Mouse (Mus musculus): Measurements from ENCODE around the gene Atp6v0c. TPM values are rescaled to one million over a fixed set of nuclear protein-coding genes. Genes with fewer than 3 reads are reported as not detected.
A peak's percentile ranks its signal among the peaks of the same experiment; 100 is the strongest.

The Atp6v0c gene
- polyA plus RNA-seq, 1 experiment: 65.8 TPM

DNA sequence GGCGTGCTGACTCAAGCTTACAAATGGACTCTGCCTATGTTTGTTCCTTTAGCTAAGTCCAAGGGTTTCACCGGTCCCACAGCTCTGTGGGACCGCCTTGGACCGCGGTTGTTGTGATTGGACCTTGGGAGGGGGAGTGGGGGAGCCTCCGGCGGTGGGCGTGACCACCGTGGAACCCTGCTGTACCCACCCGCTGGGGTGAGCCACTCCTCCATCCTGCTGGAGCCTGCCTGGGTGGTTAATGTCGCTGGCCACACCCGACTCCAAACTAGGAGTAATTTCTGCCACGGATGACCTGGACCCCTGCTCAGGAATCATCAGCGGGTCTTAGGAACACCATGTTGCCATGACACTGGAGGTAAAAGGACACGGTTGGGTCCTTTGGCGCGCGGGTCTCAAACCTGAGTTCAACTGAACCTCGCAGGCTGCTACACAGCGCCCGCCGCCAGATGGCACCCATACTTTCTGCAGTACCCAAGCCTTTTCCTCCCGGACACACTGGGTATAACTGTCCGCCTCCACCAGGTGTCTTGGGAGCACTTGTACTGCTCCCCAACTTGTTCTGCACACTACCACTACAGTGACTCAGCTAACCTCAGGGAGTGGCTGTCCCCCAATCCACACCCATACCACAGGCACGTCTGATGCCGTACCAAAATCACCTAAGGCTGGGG is 17.5 kb downstream of the Atp6v0c start:
- H3K4me3 ChIP-seq (replicated peaks): peak overlapping the region; percentile 67
- peaks cover 46% of the 10 kb centered on the region for H3K4me1 ChIP-seq (ENCODE audit: control insufficient read depth)
- no peaks in the 10 kb centered on the region for H3K9me3 ChIP-seq (ENCODE audit: control insufficient read depth, low read length)
- no peak for TF ChIP-seq TAL1 (IDR thresholded peaks at IDR 0.05; ENCODE audit: low read length)
- TF ChIP-seq GATA1 (IDR thresholded peaks at IDR 0.05; ENCODE audit: low read length): no peak
- peaks cover 18% of the 10 kb centered on the region for H3K36me3 ChIP-seq (ENCODE audit: control insufficient read depth)
- H3K27me3 ChIP-seq (ENCODE audit: control insufficient read depth): no peaks in the 10 kb centered on the region

DNA sequence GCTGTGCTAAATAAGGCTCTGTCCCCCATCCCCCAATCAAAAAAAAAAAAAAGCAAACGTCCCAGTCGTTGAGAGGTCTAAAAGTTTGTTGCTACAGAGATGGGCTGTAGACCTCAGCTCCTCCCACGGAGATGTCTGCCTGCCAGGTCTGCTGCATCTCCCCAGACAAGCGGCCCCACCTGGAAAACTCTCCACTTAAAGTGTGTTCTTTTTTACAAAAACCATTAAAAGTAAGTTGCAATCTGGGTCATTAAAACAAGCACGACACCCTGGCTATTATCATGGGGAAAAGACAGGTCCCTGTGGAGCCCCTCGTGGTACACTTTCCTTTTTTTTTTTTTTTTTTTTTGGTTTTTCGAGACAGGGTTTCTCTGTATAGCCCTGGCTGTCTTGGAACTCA is 18.1 kb downstream of the Atp6v0c start:
- Histone ChIP-seq H3K9me3 (ENCODE audit: control insufficient read depth, low read length) (no peaks in the 10 kb centered on the region), H3K4me1 (ENCODE audit: control insufficient read depth) (peaks cover 44% of the 10 kb centered on the region), H3K4me3 (replicated peaks) (peak overlapping the region; percentile 67), H3K27me3 (ENCODE audit: control insufficient read depth) (no peaks in the 10 kb centered on the region), H3K36me3 (ENCODE audit: control insufficient read depth) (peaks cover 15% of the 10 kb centered on the region)
- TF ChIP-seq TAL1 (IDR thresholded peaks at IDR 0.05; ENCODE audit: low read length): no peak
- no peak for TF ChIP-seq GATA1 (IDR thresholded peaks at IDR 0.05; ENCODE audit: low read length)

DNA sequence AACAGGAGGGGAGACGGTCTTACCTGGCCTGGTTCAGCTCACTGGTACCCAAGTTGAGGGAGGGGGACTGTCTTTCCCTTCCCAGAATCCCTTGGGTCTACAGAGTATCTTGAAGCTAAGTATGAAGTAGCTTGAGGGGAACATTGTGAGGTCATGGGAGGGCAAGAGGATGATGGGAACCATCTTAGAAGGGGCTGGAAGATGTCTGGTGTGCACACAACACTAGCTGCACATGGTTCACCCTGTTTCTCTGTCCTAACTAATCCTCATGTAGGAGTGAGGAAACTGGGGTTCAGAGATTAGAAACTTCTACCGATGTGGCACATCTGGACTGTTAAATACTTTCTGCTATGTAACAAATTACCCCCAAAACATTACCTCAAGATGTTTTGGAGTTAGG is 18.7 kb downstream of the Atp6v0c start, which contains the start of gene Pdpk1:
Gene Pdpk1 (minus strand): TSS at position 101 of the 400 bp plus-strand sequence.
- H3K4me3 ChIP-seq (replicated peaks): peak within 1 kb of the TSS; percentile 67
- H3K4me1 ChIP-seq (ENCODE audit: control insufficient read depth): peaks cover 43% of the 10 kb centered on the region
- no peaks in the 10 kb centered on the region for H3K9me3 ChIP-seq (ENCODE audit: control insufficient read depth, low read length)
- peaks cover 10% of the 10 kb centered on the region for H3K36me3 ChIP-seq (ENCODE audit: control insufficient read depth)
- TF ChIP-seq GATA1 (IDR thresholded peaks at IDR 0.05; ENCODE audit: low read length) (no peak), TAL1 (IDR thresholded peaks at IDR 0.05; ENCODE audit: low read length) (no peak)
- H3K27me3 ChIP-seq (ENCODE audit: control insufficient read depth): no peaks in the 10 kb centered on the region

DNA sequence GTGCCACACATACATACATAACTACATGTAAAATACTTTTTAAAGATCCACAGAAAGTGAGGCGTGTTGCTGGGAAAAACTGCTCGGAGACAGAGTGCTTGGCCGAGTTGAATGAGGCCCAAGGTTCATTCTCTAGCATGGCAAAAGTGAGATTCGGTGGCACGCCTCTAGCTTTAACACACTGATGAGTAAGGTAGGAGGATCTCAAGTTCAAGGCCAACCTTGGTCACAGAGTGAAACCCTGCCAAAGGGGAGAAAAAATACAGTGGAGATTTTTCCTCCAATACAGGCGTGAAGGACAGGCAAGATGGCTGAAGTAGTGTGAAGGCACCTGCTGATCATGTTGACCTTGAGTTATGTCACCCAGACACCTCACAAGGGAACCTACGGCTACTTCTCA is 20.1 kb downstream of the Atp6v0c start:
- Histone ChIP-seq H3K36me3 (ENCODE audit: control insufficient read depth) (peaks cover 3% of the 10 kb centered on the region), H3K4me3 (replicated peaks) (no peak overlapping the region), H3K4me1 (ENCODE audit: control insufficient read depth) (peaks cover 37% of the 10 kb centered on the region), H3K9me3 (ENCODE audit: control insufficient read depth, low read length) (no peaks in the 10 kb centered on the region), H3K27me3 (ENCODE audit: control insufficient read depth) (no peaks in the 10 kb centered on the region)
- TF ChIP-seq GATA1 (IDR thresholded peaks at IDR 0.05; ENCODE audit: low read length) (no peak), TAL1 (IDR thresholded peaks at IDR 0.05; ENCODE audit: low read length) (no peak)

DNA sequence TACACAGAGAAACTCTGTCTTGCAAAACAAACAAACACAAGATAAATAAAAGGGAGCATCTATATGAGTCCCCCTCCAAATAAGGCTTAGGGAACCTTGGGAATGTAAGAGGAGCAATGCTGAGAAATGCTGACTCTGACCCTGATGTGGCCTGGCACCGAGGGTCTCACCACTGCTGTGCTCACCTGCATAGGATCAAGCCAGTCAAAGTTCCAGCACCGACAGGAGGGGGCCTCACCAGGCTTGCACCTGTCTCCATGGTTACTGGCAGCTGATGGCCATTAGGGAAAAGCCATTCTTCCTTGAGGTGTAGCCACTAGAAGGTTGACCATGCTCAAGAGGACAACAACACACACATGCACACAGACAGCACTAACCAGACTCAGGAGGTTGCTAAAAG is 26.6 kb downstream of the Atp6v0c start:
- Histone ChIP-seq H3K9me3 (ENCODE audit: control insufficient read depth, low read length) (no peaks in the 10 kb centered on the region), H3K4me1 (ENCODE audit: control insufficient read depth) (peaks cover 41% of the 10 kb centered on the region), H3K36me3 (ENCODE audit: control insufficient read depth) (peaks cover 22% of the 10 kb centered on the region), H3K27me3 (ENCODE audit: control insufficient read depth) (no peaks in the 10 kb centered on the region), H3K4me3 (replicated peaks) (peak overlapping the region; percentile 91)
- TF ChIP-seq GATA1 (IDR thresholded peaks at IDR 0.05; ENCODE audit: low read length): no peak
- TF ChIP-seq TAL1 (IDR thresholded peaks at IDR 0.05; ENCODE audit: low read length): no peak

DNA sequence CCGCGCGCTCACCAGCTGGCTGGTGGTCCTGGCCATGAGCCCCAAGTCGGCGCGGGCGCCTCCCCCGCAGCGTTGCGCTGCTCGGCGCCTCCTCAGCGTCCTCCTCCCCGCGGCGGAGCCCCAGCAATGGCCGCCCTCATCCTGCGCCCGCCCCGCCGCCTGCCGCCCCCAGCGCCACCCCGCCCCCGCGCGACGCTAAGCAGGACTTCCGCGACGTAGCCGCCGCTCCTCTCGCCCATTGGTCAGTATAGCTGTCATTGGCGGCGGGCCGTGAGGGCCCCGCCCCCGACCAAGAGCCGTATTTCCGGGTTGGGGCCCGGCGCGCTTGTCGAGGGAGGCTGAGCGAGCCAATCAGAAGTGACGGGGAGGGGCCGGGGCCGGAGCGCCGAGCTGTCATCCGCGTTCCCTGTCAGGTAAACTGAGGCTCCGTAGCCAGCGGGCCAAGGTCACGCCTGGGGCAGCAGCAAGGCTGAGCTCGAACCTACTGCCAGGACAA is 28.0 kb downstream of the Atp6v0c start:
- no peak for TF ChIP-seq GATA1 (IDR thresholded peaks at IDR 0.05; ENCODE audit: low read length)
- TF ChIP-seq TAL1 (IDR thresholded peaks at IDR 0.05; ENCODE audit: low read length): no peak
- peaks cover 29% of the 10 kb centered on the region for H3K36me3 ChIP-seq (ENCODE audit: control insufficient read depth)
- no peaks in the 10 kb centered on the region for H3K27me3 ChIP-seq (ENCODE audit: control insufficient read depth)
- H3K4me1 ChIP-seq (ENCODE audit: control insufficient read depth): peaks cover 48% of the 10 kb centered on the region
- peak overlapping the region; percentile 91 for H3K4me3 ChIP-seq (replicated peaks)
- no peaks in the 10 kb centered on the region for H3K9me3 ChIP-seq (ENCODE audit: control insufficient read depth, low read length)

DNA sequence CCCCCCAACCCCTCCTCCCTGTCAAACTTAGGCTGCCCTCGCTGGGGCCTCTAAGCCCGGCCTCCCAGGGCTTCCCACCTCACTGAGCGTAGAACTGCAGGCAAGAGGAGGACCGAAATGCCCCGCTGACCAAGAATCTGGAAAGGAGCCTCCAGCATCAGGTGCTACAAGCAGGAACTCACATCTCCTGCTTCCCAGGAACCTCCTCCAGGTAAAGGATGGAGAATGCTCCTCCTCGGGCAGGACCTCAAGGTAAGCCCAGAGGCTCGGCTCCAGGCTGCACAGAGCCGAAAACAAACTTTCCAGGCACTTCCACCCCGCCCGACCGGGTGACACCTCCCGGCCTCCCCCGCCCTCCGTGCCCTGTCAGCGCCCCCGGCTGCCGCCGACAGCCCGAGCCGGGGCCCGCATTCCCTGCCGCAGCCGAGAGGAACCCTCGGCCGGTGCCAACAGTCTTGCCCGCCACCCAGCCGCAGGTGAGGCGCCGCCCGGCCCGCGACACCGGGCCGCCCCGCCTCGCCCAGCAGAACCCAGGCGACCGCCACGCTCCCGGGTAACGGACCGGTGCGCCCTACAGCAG is 28.6 kb downstream of the Atp6v0c start:
- TF ChIP-seq GATA1 (IDR thresholded peaks at IDR 0.05; ENCODE audit: low read length): no peak
- TF ChIP-seq TAL1 (IDR thresholded peaks at IDR 0.05; ENCODE audit: low read length): no peak
- no peaks in the 10 kb centered on the region for H3K9me3 ChIP-seq (ENCODE audit: control insufficient read depth, low read length)
- H3K27me3 ChIP-seq (ENCODE audit: control insufficient read depth): no peaks in the 10 kb centered on the region
- H3K36me3 ChIP-seq (ENCODE audit: control insufficient read depth): peaks cover 31% of the 10 kb centered on the region
- H3K4me3 ChIP-seq (replicated peaks): peak overlapping the region; percentile 91
- peaks cover 51% of the 10 kb centered on the region for H3K4me1 ChIP-seq (ENCODE audit: control insufficient read depth)

DNA sequence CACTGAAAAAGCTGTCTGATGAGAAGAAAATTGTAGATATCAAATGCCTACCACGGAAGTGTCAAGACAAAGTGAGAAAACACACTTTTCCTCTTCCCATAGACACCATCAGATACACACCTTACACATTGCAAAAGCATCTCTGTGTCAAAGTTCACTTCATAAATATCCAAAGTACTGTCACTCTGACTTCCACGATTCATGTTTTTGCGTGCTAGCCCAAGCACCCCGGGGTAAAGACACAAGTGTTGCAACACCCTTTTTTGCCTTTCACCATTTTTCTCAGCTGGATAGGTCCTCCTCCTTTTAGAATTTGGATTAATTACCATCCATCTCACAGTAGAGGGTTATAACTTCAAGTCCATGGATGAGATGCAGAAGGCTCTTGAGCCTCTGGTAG is 29.5 kb downstream of the Atp6v0c start:
- TF ChIP-seq GATA1 (IDR thresholded peaks at IDR 0.05; ENCODE audit: low read length) (no peak), TAL1 (IDR thresholded peaks at IDR 0.05; ENCODE audit: low read length) (no peak)

DNA sequence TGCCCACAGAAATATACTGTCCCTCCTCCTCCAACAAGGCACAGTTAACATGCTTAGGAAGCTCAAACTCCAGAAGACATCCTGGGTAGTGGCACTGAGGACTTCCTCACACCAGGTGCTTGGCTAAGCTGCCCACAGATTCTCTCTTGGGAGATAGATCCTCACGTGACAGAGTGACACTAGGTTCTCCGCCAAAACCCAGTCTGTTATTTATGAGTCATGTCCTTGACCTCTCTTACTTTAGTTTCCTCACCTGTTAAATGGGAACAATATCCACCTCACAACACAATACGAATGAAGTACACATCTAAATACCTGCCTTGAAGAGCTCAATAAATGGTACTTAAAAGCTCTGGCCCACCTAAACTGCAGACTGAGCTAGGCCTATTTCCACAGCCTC is 30.2 kb downstream of the Atp6v0c start:
- TF ChIP-seq TAL1 (IDR thresholded peaks at IDR 0.05; ENCODE audit: low read length) (no peak), GATA1 (IDR thresholded peaks at IDR 0.05; ENCODE audit: low read length) (no peak)
- Histone ChIP-seq H3K27me3 (ENCODE audit: control insufficient read depth) (no peaks in the 10 kb centered on the region), H3K4me3 (replicated peaks) (peak overlapping the region; percentile 5), H3K9me3 (ENCODE audit: control insufficient read depth, low read length) (no peaks in the 10 kb centered on the region), H3K4me1 (ENCODE audit: control insufficient read depth) (peaks cover 61% of the 10 kb centered on the region), H3K36me3 (ENCODE audit: control insufficient read depth) (peaks cover 38% of the 10 kb centered on the region)

More for the DNA sequence above, 29.5 kb downstream of the Atp6v0c start:
- Histone ChIP-seq H3K4me3 (replicated peaks) (peak overlapping the region; percentile 91), H3K9me3 (ENCODE audit: control insufficient read depth, low read length) (no peaks in the 10 kb centered on the region), H3K36me3 (ENCODE audit: control insufficient read depth) (peaks cover 33% of the 10 kb centered on the region), H3K4me1 (ENCODE audit: control insufficient read depth) (peaks cover 54% of the 10 kb centered on the region), H3K27me3 (ENCODE audit: control insufficient read depth) (no peaks in the 10 kb centered on the region)

All from erythroblast, embryonic 14.5 days (primary cell).